Mouse (Mus musculus) CH12F3 (cell line): Measurements from ENCODE around the gene Pde11a.

ENCODE experiments used
- in situ Hi-C: fragments of 300-500 bp; cut with MboI; formaldehyde crosslinking; loops from 2 replicates; pipeline ENCODE4 v1.14.3; 2020; ENCODE audit warnings: low sequenced_read_pairs

Gene Pde11a

GRCm38 (mm10) chr2:76338215-76339156, at the start of gene Pde11a:
Gene Pde11a (minus strand): TSS chr2:76338774.
- in situ Hi-C loops = no loop called here

- in situ Hi-C loops = no loop called here
Observed at GRCm38 (mm10) chr2:76386531-76386930, 48.0 kb upstream of the Pde11a start.

- in situ Hi-C loops = no loop called here
Observed at GRCm38 (mm10) chr2:76378646-76379045, 40.1 kb upstream of the Pde11a start.

GRCm38 (mm10) chr2:76374544-76375206, 36.1 kb upstream of the Pde11a start:
- in situ Hi-C loops = loop anchor here (25.0 kb wide), 1 partner anchor 238 kb away; no protein-coding TSS in a partner anchor

- in situ Hi-C loops = loop anchor here (25.0 kb wide), 1 partner anchor 240 kb away; no protein-coding TSS in a partner anchor
Observed at GRCm38 (mm10) chr2:76372244-76372643, 33.7 kb upstream of the Pde11a start.

GRCm38 (mm10) chr2:76370656-76370922, 32.0 kb upstream of the Pde11a start:
- in situ Hi-C loops = loop anchor here (25.0 kb wide), 1 partner anchor 242 kb away; no protein-coding TSS in a partner anchor

GRCm38 (mm10) chr2:76369821-76370655, 31.5 kb upstream of the Pde11a start, which contains the start of gene Rbm45:
Gene Rbm45 (plus strand): TSS chr2:76369984.
- in situ Hi-C loops = loop anchor here (25.0 kb wide), 1 partner anchor 242 kb away; no protein-coding TSS in a partner anchor

- in situ Hi-C loops = loop anchor here (25.0 kb wide), 1 partner anchor 243 kb away; no protein-coding TSS in a partner anchor
Observed at GRCm38 (mm10) chr2:76368861-76369660, 30.5 kb upstream of the Pde11a start.

- in situ Hi-C loops = loop anchor here (25.0 kb wide), 1 partner anchor 245 kb away; no protein-coding TSS in a partner anchor
Observed at GRCm38 (mm10) chr2:76367188-76367922, 28.8 kb upstream of the Pde11a start.

- in situ Hi-C loops = loop anchor here (25.0 kb wide), 1 partner anchor 246 kb away; no protein-coding TSS in a partner anchor
Observed at GRCm38 (mm10) chr2:76365811-76366210, 27.2 kb upstream of the Pde11a start.

GRCm38 (mm10) chr2:76362111-76362510, 23.5 kb upstream of the Pde11a start:
- in situ Hi-C loops = loop anchor here (25.0 kb wide), 1 partner anchor 250 kb away; no protein-coding TSS in a partner anchor

- in situ Hi-C loops = loop anchor here (25.0 kb wide), 1 partner anchor 252 kb away; no protein-coding TSS in a partner anchor
Observed at GRCm38 (mm10) chr2:76360226-76360625, 21.7 kb upstream of the Pde11a start, which contains the start of gene Cyct. Gene Cyct (minus strand): TSS chr2:76360450.

- in situ Hi-C loops = no loop called here
Observed at GRCm38 (mm10) chr2:76347839-76348238, 9.3 kb upstream of the Pde11a start.

- in situ Hi-C loops = no loop called here
Observed at GRCm38 (mm10) chr2:76342146-76342545, 3.6 kb upstream of the Pde11a start.

- in situ Hi-C loops = no loop called here
Observed at GRCm38 (mm10) chr2:76334596-76334995, 4.0 kb downstream of the Pde11a start.

- in situ Hi-C loops = no loop called here
Observed at GRCm38 (mm10) chr2:76332161-76332805, 6.3 kb downstream of the Pde11a start.

GRCm38 (mm10) chr2:76330081-76330480, 8.5 kb downstream of the Pde11a start:
- in situ Hi-C loops = no loop called here

- in situ Hi-C loops = no loop called here
Observed at GRCm38 (mm10) chr2:76326161-76326560, 12.4 kb downstream of the Pde11a start.
